Mouse (Mus musculus) liver, adult 2 months (tissue): ENCODE measurements around the gene Caskin1. TPM values are rescaled to one million over a fixed set of nuclear protein-coding genes. Genes with fewer than 3 reads are reported as not detected.

ENCODE experiments used
- DNase-seq: peaks from one replicate; pipeline ENCODE4 v3.0.0-alpha.2; 2011; ENCODE audit warnings: low read depth, low spot score; ENCODE audit errors: extremely low read depth
- H3K27ac ChIP-seq: fragments of 200-500 bp; replicated peaks from 2 replicates; pipeline ENCODE4 v1.5.1; 2012; ENCODE audit warnings: low read depth, mild to moderate bottlenecking, control low read depth, inconsistent platforms, low read length; ENCODE audit not compliant: insufficient read depth
- H3K27me3 ChIP-seq: fragments of 200-500 bp; 2 replicates; pipeline ENCODE4 v1.6.1; 2012; ENCODE audit warnings: mild to moderate bottlenecking, moderate library complexity, low read length, inconsistent platforms; ENCODE audit not compliant: control insufficient read depth, insufficient read depth
- H3K36me3 ChIP-seq: fragments of 200-500 bp; 2 replicates; pipeline ENCODE4 v1.6.1; 2012; ENCODE audit warnings: low read length, inconsistent platforms; ENCODE audit not compliant: control insufficient read depth, insufficient read depth
- H3K4me1 ChIP-seq: fragments of 200-500 bp; 2 replicates; pipeline ENCODE4 v1.6.1; 2011; ENCODE audit warnings: low read length; ENCODE audit not compliant: control insufficient read depth, insufficient read depth
- H3K4me3 ChIP-seq: fragments of 200-500 bp; 2 replicates; pipeline ENCODE4 v1.5.1; 2011; ENCODE audit warnings: low read depth, mild to moderate bottlenecking, control low read depth, low read length, moderate library complexity; ENCODE audit not compliant: insufficient read depth
- H3K79me2 ChIP-seq: fragments of 200-500 bp; 2 replicates; pipeline ENCODE4 v1.6.1; 2012; ENCODE audit warnings: inconsistent platforms, mild to moderate bottlenecking, low read length, moderate library complexity; ENCODE audit not compliant: control insufficient read depth, insufficient read depth
- H3K9ac ChIP-seq: fragments of 200-500 bp; 2 replicates; pipeline ENCODE4 v1.6.1; 2012; ENCODE audit warnings: low read depth, mild to moderate bottlenecking, control low read depth, inconsistent platforms, low read length
- CTCF ChIP-seq: fragments of 200-500 bp; IDR thresholded peaks from 2 replicates; pipeline ENCODE4 v1.5.1; 2011; ENCODE audit warnings: low read depth, low read length, control low read depth
- POLR2A ChIP-seq: fragments of 200-500 bp; IDR thresholded peaks from 2 replicates; pipeline ENCODE4 v1.6.1; 2011; ENCODE audit warnings: low read length, control low read depth; ENCODE audit not compliant: insufficient read depth; ENCODE audit errors: extremely low read depth
- WGBS: fragments of 180-500 bp; shearing (Covaris S2); methylation state at CpG from one replicate; pipeline ENCODE4 v1.1.7; 2018; 5-methylcytosine and 5-hydroxymethylcytosine counted together
- polyA plus RNA-seq: library from polyadenylated mRNA; depleted of rRNA; stranded (reverse); fragments of >200 nt; gene quantifications from 2 replicates; pipeline ENCODE4 v1.2.3, GENCODE M21; 2012
- total RNA-seq: library from RNA; depleted of rRNA; stranded (reverse); fragments of >200 nt; gene quantifications from 2 replicates; pipeline ENCODE4 v1.2.3, GENCODE M21; 2014

Caskin1 gene
- total and polyA plus RNA-seq, 2 experiments, result 0.18 TPM

DNA sequence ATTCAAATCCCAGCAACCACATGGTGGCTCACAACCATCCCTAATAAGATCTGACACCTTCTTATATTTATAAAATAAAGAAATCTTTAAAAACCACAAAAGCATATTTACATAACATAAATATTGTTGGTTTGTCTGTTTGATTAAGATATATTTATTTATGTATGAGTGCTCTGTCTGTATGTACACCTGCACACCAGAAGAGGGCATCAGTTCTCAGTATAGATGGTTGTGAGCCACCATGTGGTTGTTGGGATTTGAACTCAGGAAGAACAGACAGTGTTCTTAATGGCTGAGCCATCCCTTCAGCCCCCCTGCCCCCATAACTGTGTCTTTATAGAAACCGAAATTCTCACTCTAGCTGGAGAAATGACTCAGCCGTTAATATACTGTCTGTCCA, 56.8 kb downstream of the Caskin1 start:
- DNase-seq, result no peak
- Histone ChIP-seq H3K79me2 (no peaks in the 10 kb centered on the region), H3K4me1 (0 out of 2 replicates have a peak, but pooled peaks cover 2% of the 10 kb centered on the region), H3K27ac (no peak overlapping the region), H3K36me3 (no peaks in the 10 kb centered on the region), H3K4me3 (no peak overlapping the region), H3K27me3 (peaks cover 3% of the 10 kb centered on the region; the same call in 1 of the 2 replicates), H3K9ac (no peak overlapping the region)
- TF ChIP-seq POLR2A, result no peak
- TF ChIP-seq CTCF, result no peak
- WGBS, result 83% methylated on average over 2 of the region's 2 CpGs

DNA sequence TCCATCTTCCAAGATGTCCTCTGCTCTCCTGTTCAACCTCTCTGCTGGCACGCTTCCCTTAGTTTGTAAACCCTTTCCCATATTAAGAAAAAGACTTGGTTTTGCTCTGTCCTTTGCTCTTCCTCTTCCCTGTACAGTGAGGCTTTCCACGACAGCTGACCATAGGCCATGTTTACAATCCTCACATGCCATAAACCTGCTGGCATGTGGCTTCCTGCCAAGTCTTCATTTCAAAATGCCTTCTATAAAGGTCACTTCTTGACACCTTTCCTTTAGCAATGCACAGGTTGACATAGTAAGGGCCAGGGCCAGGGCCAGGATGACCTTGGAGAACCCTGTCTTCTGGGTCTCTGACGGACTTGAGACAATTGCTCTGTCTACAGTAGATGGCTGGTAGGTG, 57.8 kb downstream of the Caskin1 start:
- Histone ChIP-seq H3K27me3 (peaks cover 3% of the 10 kb centered on the region; the same call in 1 of the 2 replicates), H3K27ac (no peak overlapping the region), H3K9ac (no peak overlapping the region), H3K4me1 (peaks cover 8% of the 10 kb centered on the region), H3K36me3 (no peaks in the 10 kb centered on the region), H3K79me2 (peaks cover 4% of the 10 kb centered on the region; the same call in 1 of the 2 replicates), H3K4me3 (no peak overlapping the region)
- TF ChIP-seq POLR2A (no peak), CTCF (no peak)
- WGBS, result 73% methylated on average over 3 of the region's 3 CpGs
- no peak for DNase-seq

DNA sequence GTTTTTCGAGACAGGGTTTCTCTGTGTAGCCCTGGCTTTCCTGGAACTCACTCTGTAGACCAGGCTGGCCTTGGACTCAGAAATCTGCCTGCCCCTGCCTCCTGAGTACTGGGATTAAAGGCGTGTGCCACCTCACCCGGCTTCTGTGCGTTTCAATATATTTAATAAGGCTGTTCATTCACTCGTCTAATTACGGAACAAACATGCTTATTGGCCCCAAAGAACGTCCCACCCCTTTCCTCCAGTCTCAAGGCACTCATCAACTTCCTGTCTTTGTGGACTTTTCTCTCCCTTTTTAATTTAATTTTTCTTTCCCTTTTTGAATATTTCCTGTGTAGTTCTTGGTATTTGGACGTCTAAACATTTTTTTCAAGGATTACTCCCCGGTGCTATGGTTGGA, 60.0 kb downstream of the Caskin1 start:
- Histone ChIP-seq H3K27me3 (peaks cover 3% of the 10 kb centered on the region; the same call in 1 of the 2 replicates), H3K4me1 (peaks cover 8% of the 10 kb centered on the region), H3K9ac (no peak overlapping the region), H3K4me3 (peak overlapping the region; percentile 69; the same call in 1 of the 2 replicates), H3K36me3 (no peaks in the 10 kb centered on the region), H3K27ac (no peak overlapping the region), H3K79me2 (peaks cover 15% of the 10 kb centered on the region; the same call in 1 of the 2 replicates)
- TF ChIP-seq CTCF (no peak), POLR2A (no peak)
- WGBS, result 59% methylated on average over 9 of the region's 9 CpGs
- DNase-seq, result no peak

- Histone ChIP-seq H3K79me2 (peaks cover 15% of the 10 kb centered on the region; the same call in 1 of the 2 replicates), H3K4me3 (peak overlapping the region; percentile 69), H3K4me1 (peaks cover 8% of the 10 kb centered on the region), H3K36me3 (no peaks in the 10 kb centered on the region), H3K27ac (peak overlapping the region; percentile 63), H3K27me3 (peaks cover 3% of the 10 kb centered on the region; the same call in 1 of the 2 replicates), H3K9ac (peak overlapping the region; percentile 72)
- TF ChIP-seq POLR2A, result no peak
- TF ChIP-seq CTCF, result no peak
- WGBS, result 5% methylated on average over 23 of the region's 23 CpGs
- DNase-seq, result peak; percentile 83
These were observed 60.7 kb downstream of the Caskin1 start for GRCm38 (mm10) chr17:24548921-24549617.

GRCm38 (mm10) chr17:24549618-24550415, 61.4 kb downstream of the Caskin1 start, which contains the start of gene Pkd1:
Gene Pkd1 (plus strand): TSS chr17:24549834.
- peaks cover 22% of the 10 kb centered on the region for H3K79me2 ChIP-seq
- DNase-seq, result peak; percentile 96
- H3K9ac ChIP-seq, result peak within 1 kb of the TSS; percentile 94
- H3K4me3 ChIP-seq, result peak within 1 kb of the TSS; percentile 74
- no peaks in the 10 kb centered on the region for H3K36me3 ChIP-seq
- H3K27me3 ChIP-seq, result no peaks in the 10 kb centered on the region
- peak within 1 kb of the TSS; percentile 63 for H3K27ac ChIP-seq
- peaks cover 8% of the 10 kb centered on the region for H3K4me1 ChIP-seq
- TF ChIP-seq CTCF (no peak), POLR2A (peak; percentile 98)
- WGBS, result under 1% methylated on average over 71 of the region's 72 CpGs
